Mouse (Mus musculus) large intestine, adult 2 months (tissue): ENCODE data around the gene Atp11a. TPM values are rescaled to one million over a fixed set of nuclear protein-coding genes. Genes with fewer than 3 reads are reported as not detected.

Source experiments
- DNase-seq: peaks from one replicate; pipeline ENCODE4 v3.0.0-alpha.2; 2012; ENCODE audit warnings: low read depth, low spot score
- WGBS: fragments of 180-500 bp; shearing (Covaris S2); methylation state at CpG from one replicate; pipeline ENCODE4 v1.1.7; 2018; 5-methylcytosine and 5-hydroxymethylcytosine counted together
- polyA plus RNA-seq: library from polyadenylated mRNA; depleted of rRNA; stranded (reverse); fragments of >200 nt; gene quantifications from 2 replicates; pipeline ENCODE4 v1.2.3, GENCODE M21; 2012

Gene Atp11a
- polyA plus RNA-seq, 1 experiment: 10.7 TPM

DNA sequence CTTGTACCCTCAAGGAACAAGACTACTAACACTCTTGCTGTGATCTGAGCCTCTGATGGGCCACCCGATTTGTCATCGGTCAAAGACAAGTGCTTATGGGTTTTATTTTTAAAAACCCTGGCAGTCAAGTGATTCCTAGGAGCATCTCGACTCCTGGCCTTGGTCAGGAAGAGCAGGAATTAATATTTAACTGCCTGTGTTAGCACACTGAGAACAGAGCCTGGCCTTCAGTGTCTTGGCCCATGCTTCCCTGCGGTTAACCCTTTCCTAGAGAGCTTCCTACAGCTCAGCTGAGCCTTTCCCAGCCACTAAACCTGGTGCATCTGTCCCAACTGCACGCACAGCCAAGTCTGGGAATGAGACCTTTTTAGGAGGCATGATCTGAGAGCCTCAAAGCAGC lies 48.1 kb downstream of the Atp11a start:
- no peak for DNase-seq
- 35% methylated on average over 5 of the region's 5 CpGs for WGBS

DNA sequence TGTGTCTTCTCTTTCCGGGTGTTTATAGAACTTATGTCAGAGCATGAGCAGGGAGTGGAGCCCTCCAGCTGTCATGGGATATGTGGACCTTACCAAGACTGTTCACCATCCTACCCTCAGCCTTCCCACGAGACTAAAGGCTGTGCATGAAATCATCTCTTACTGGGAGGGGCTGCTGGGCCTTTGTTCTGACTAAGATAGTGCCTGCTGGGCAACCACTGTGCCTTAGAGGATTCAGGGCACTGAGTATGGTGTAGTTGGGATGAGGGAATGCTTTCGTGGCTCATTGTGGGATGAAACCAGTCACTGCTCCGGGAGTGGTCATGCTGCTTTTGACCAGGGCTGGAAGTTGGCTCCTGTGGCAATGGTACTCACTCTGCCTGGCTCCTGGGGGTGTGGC lies 48.8 kb downstream of the Atp11a start:
- WGBS: 49% methylated on average over 4 of the region's 4 CpGs
- DNase-seq: no peak

DNA sequence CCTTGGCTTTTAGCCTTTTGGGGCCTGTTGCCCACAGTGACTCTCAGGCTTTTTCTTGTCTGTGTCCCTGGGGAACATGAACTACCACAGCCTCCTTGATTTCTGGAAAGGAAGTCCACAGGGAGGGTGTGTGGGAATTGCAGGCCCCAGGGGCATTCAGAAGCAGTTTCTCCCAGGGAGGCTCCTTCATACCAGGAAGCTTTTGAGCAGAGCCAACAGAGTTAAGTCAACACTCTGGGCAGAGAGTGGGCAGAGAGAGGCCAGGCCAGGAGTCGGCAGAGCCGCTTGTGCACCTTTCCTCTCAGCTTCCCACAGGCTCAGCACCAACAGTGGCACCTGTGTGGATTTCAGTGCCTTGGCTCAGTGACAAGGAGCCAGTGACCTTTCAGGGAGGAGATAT lies 51.2 kb downstream of the Atp11a start:
- WGBS: 25% methylated on average over 2 of the region's 2 CpGs
- DNase-seq: no peak

- no peak for DNase-seq
- WGBS: 91% methylated on average over 2 of the region's 2 CpGs
Measured at GRCm38 (mm10) chr8:12809516-12809915, 52.7 kb downstream of the Atp11a start.

GRCm38 (mm10) chr8:12811231-12811630 lies 54.4 kb downstream of the Atp11a start:
- no peak for DNase-seq
- 52% methylated on average over 6 of the region's 6 CpGs for WGBS

DNA sequence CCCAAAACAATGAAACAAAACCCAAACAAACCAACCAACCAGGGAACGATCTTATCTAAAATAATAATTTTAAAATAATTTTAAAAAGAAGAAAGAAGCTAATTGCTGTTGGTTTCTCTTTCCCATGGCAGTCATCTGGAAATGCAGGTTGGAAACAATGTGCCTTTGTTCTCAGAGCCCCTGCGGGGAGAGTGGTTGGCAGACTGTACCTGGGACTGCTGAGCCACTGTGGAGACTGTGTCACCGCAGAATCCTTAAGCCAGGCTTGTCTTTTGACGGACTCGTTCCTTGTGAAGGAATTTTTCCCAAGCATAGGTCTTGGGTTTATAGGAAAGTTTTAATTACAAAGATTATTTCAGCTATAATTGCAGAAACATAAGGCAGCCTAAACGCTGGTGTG lies 59.6 kb downstream of the Atp11a start:
- 62% methylated on average over 6 of the region's 6 CpGs for WGBS
- no peak for DNase-seq

DNA sequence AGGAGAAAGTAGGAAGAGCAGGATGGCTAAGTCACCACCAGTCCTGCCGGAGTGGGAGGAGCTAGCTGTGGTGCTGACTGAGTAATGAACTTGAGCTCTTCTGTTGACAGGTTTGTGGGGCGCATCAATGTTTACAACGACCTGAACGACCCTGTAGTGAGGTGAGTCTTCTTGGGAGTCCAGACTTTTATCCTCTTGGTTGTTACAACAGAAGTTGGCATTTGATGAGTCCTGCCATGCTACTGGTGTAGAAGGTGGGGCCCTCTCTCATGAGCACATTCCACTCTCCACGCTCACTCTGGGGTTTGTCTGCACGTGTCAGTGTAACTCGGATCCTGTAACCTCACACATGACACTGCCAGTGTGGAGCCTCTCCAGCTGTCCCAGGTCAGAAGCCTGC lies 66.1 kb downstream of the Atp11a start:
- no peak for DNase-seq
- 72% methylated on average over 7 of the region's 7 CpGs for WGBS

- WGBS: 88% methylated on average over 10 of the region's 10 CpGs
- no peak for DNase-seq
Measured at GRCm38 (mm10) chr8:12824562-12824961, 67.7 kb downstream of the Atp11a start.

- DNase-seq: no peak
- WGBS: 55% methylated on average over 6 of the region's 6 CpGs
Measured at GRCm38 (mm10) chr8:12825236-12825635, 68.4 kb downstream of the Atp11a start.

GRCm38 (mm10) chr8:12825686-12826237 lies 68.9 kb downstream of the Atp11a start:
- DNase-seq: peak; percentile 31
- 34% methylated on average over 8 of the region's 8 CpGs for WGBS

- no peak for DNase-seq
- WGBS: 94% methylated on average over 9 of the region's 9 CpGs
Measured at GRCm38 (mm10) chr8:12827124-12827523, 70.3 kb downstream of the Atp11a start.

GRCm38 (mm10) chr8:12828298-12828697 lies 71.5 kb downstream of the Atp11a start:
- no peak for DNase-seq
- 90% methylated on average over 6 of the region's 6 CpGs for WGBS

DNA sequence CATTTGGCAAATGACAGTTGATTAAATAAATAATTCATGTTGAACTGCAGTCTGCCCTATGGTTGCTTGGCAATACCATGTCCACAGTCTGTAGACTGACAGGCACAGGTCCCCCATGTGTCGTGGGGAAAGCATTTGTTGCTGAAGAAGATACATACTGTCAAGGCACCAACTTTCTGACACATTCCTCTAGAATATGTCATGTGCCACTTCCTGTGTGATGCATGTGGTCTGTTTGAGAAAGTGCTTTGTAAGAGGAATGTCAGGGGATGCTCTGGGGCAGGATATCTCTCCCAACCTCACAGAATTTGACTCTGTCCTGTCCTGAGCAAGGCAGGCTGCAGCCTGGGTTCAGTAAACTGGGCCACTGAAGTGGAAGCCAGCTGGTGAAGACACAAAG lies 72.6 kb downstream of the Atp11a start:
- 96% methylated on average over 1 of the region's 1 CpGs for WGBS
- no peak for DNase-seq

GRCm38 (mm10) chr8:12831659-12832589 lies 75.1 kb downstream of the Atp11a start:
- 93% methylated on average over 7 of the region's 7 CpGs for WGBS
- DNase-seq: no peak

DNA sequence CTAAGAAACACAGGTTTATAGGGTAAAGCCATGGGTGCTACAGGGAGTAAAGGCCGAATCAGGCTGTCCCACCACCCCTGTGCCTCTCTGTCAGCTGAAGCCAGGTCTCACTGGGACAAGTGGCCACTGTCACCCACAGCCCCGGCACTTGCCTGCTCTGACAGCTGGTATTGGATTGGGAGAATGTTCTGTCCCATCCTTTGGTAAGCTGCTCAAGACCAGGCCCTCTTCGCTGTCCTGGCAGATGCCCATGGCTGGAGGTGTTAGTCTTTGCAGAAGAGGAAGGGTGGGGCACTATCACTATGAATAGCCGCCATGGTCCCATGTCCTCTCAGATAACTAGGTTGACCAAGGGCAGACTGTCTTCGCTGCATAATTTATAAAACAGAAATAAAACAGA lies 76.8 kb downstream of the Atp11a start:
- 92% methylated on average over 5 of the region's 5 CpGs for WGBS
- no peak for DNase-seq

DNA sequence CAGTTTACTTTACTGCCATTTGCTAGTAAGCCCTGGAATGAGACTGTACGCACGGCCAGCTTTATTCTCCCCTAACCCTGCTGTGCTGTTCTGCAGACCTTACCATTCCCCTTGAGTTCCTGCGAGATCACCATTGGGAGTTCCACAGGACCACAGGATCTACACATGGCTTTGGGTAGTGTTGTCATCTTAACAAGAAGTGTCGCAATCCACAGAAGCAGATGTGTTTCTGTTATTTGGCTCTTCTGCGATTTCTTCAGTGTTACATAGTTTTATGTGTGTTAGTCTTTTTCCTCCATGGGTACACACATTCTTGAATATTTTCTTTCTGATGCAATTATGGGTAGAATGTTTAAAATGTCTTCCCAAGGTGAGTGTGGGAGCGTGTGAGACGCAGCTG lies 84.0 kb downstream of the Atp11a start:
- no peak for DNase-seq
- WGBS: 84% methylated on average over 7 of the region's 7 CpGs

DNA sequence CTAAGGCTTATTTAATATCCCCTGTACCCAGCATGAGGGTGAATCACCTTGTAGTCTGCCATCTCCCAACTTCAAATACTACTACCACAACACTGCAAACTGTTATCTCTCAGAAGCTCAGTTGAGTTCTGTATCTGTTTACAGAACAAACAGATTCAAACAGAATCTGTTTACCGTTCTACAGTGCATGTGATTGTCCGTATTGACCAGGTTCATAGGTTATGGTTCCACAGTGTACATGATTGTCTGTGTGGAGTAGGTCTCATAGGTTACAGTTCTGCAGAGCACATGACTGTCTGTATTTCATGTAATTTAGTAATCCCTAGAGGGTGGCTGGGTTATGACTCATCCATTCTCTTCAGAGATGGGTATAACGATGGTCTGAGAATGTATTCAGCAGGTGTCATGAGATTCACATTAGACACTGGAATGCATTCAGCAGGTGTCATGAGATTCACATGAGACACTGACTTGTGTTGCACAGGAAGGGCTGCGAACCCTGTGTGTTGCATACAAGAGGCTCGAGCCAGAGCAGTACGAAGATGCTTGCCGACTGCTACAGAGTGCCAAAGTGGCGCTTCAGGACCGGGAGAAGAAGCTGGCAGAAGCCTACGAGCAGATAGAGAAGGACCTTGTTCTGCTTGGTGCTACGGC lies 85.7 kb downstream of the Atp11a start:
- DNase-seq: no peak
- WGBS: 89% methylated on average over 11 of the region's 11 CpGs

DNA sequence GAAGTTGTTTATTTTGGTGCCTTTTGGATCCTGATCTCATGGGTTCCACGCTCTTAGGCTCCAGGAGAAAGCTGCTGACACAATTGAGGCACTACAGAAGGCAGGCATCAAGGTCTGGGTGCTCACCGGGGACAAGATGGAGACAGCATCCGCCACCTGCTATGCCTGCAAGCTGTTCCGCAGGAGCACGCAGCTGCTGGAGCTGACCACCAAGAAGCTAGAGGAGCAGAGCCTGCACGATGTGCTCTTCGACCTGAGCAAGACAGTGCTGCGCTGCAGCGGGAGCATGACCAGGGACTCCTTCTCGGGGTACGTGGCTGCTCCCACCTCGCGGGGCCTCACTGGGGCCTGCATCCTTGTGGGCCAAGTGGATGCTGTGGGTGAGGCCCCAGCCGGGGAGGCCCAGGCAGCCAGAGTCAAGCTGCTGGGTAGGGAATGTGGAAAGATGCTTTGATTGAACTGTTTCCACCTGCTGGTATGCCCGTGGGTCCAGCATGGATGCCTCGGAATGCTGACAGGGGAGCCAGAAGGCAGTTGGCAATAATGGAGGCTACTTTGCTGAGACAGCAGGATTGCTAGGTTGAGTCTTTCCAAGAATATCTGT lies 87.6 kb downstream of the Atp11a start:
- WGBS: 95% methylated on average over 16 of the region's 16 CpGs
- DNase-seq: no peak

- no peak for DNase-seq
- WGBS: 83% methylated on average over 6 of the region's 6 CpGs
Measured at GRCm38 (mm10) chr8:12846447-12846846, 89.6 kb downstream of the Atp11a start.

DNA sequence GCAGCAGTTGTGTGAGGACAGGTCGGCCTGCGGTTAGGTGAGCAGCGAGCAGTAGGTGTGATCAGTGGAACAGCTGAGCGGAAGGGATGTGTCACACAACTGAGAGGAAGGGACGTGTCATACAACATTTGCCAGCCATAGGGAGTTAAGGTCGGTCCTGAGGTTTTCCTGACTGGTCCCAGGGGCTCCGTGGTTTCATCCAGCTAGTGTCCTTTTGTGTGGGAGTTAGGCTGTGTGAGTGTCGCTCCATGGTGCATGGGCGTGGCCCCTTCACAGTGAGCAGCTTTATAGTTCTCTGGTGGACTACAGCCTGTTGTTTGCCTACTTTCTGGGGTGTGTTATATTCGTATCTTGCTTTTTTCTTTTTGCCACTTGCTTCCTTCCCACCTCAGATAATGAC lies 94.4 kb downstream of the Atp11a start:
- DNase-seq: no peak
- 73% methylated on average over 10 of the region's 10 CpGs for WGBS
